Mouse (Mus musculus): ENCODE data around the gene Gtf2a1. TPM values are rescaled to one million over a fixed set of nuclear protein-coding genes. Genes with fewer than 3 reads are reported as not detected.
"Not testable (repeated sequence)": the region's sequence is repeated elsewhere in the genome, so short reads cannot be mapped to it uniquely, and the experiment has no call there.

Gene Gtf2a1
- total and polyA plus RNA-seq, 2 experiments from 2014 or later = 25.6 to 35.2 TPM

GRCm38 (mm10) chr12:91567145-91567544, 23.1 kb downstream of the Gtf2a1 start:
- no peak for TF ChIP-seq CTCF (IDR thresholded peaks at IDR 0.05; ENCODE audit: low read depth)
- no peaks in the 10 kb centered on the region for H3K9me3 ChIP-seq (ENCODE audit: low read length)
- H3K27ac ChIP-seq = no peak overlapping the region
- H3K9ac ChIP-seq (replicated peaks; ENCODE audit: low read length) = no peak overlapping the region
- no peak overlapping the region for H3K4me3 ChIP-seq (ENCODE audit: low read length)
- WGBS = 92% methylated on average over 4 of the region's 4 CpGs
- no peaks in the 10 kb centered on the region for H3K27me3 ChIP-seq (ENCODE audit: insufficient read depth, low read length)
- DNase-seq (ENCODE audit: low spot score) (no peak), ATAC-seq (no peak)
- H3K4me2 ChIP-seq (ENCODE audit: low read depth, low read length) = no peak overlapping the region
- H3K4me1 ChIP-seq (ENCODE audit: insufficient read depth, low read length) = no peaks in the 10 kb centered on the region
- peaks cover 31% of the 10 kb centered on the region for H3K36me3 ChIP-seq (ENCODE audit: insufficient read depth, low read length)

GRCm38 (mm10) chr12:91558152-91558551, 32.1 kb downstream of the Gtf2a1 start:
- not testable (repeated sequence) for ATAC-seq; H3K27ac ChIP-seq; DNase-seq (ENCODE audit: low spot score); H3K4me3 ChIP-seq (ENCODE audit: low read length); H3K9ac ChIP-seq (replicated peaks; ENCODE audit: low read length); H3K9me3 ChIP-seq (ENCODE audit: low read length); H3K4me2 ChIP-seq (ENCODE audit: low read depth, low read length); H3K4me1 ChIP-seq (ENCODE audit: insufficient read depth, low read length); H3K36me3 ChIP-seq (ENCODE audit: insufficient read depth, low read length); H3K27me3 ChIP-seq (ENCODE audit: insufficient read depth, low read length)
- WGBS = 61% methylated on average over 4 of the region's 4 CpGs

- not testable (repeated sequence) for H3K27ac ChIP-seq; H3K4me2 ChIP-seq (ENCODE audit: low read depth, low read length)
Observed at GRCm38 (mm10) chr12:91557358-91558005, 32.8 kb downstream of the Gtf2a1 start.

GRCm38 (mm10) chr12:91551773-91552526, 38.3 kb downstream of the Gtf2a1 start:
- 11% methylated on average over 19 of the region's 19 CpGs for WGBS
- Histone ChIP-seq H3K27ac (no peak overlapping the region), H3K36me3 (ENCODE audit: insufficient read depth, low read length) (peaks cover 3% of the 10 kb centered on the region; the same call in 1 of the 2 replicates), H3K27me3 (ENCODE audit: insufficient read depth, low read length) (no peaks in the 10 kb centered on the region), H3K4me1 (ENCODE audit: insufficient read depth, low read length) (no peaks in the 10 kb centered on the region), H3K4me3 (ENCODE audit: low read length) (no peak overlapping the region), H3K4me2 (ENCODE audit: low read depth, low read length) (peak overlapping the region; percentile 54), H3K9ac (replicated peaks; ENCODE audit: low read length) (no peak overlapping the region), H3K9me3 (ENCODE audit: low read length) (no peaks in the 10 kb centered on the region)
- DNase-seq (ENCODE audit: low spot score) (peak; percentile 78), ATAC-seq (peak; percentile 89)
- TF ChIP-seq CTCF (IDR thresholded peaks at IDR 0.05; ENCODE audit: low read depth) = no peak

More at GRCm38 (mm10) chr12:91557358-91558005, 32.8 kb downstream of the Gtf2a1 start:
- WGBS = 86% methylated on average over 8 of the region's 8 CpGs
- H3K9ac ChIP-seq (replicated peaks; ENCODE audit: low read length); H3K4me3 ChIP-seq (ENCODE audit: low read length); H3K4me1 ChIP-seq (ENCODE audit: insufficient read depth, low read length); H3K9me3 ChIP-seq (ENCODE audit: low read length); H3K27me3 ChIP-seq (ENCODE audit: insufficient read depth, low read length); H3K36me3 ChIP-seq (ENCODE audit: insufficient read depth, low read length); ATAC-seq; DNase-seq (ENCODE audit: low spot score): not testable (repeated sequence)

- no peak for TF ChIP-seq CTCF (IDR thresholded peaks at IDR 0.05; ENCODE audit: low read depth)
- Histone ChIP-seq H3K27me3 (ENCODE audit: insufficient read depth, low read length) (no peaks in the 10 kb centered on the region), H3K4me2 (ENCODE audit: low read depth, low read length) (no peak overlapping the region), H3K9ac (replicated peaks; ENCODE audit: low read length) (no peak overlapping the region), H3K4me3 (ENCODE audit: low read length) (no peak overlapping the region), H3K9me3 (ENCODE audit: low read length) (no peaks in the 10 kb centered on the region), H3K36me3 (ENCODE audit: insufficient read depth, low read length) (no peaks in the 10 kb centered on the region), H3K27ac (no peak overlapping the region), H3K4me1 (ENCODE audit: insufficient read depth, low read length) (no peaks in the 10 kb centered on the region)
- DNase-seq (ENCODE audit: low spot score) (no peak), ATAC-seq (no peak)
- WGBS = 58% methylated on average over 9 of the region's 9 CpGs
Observed at GRCm38 (mm10) chr12:91549471-91549870, 40.8 kb downstream of the Gtf2a1 start.

- ATAC-seq = no peak
Observed at GRCm38 (mm10) chr12:91540202-91540601, 50.1 kb downstream of the Gtf2a1 start.

GRCm38 (mm10) chr12:91534514-91534913, 55.8 kb downstream of the Gtf2a1 start:
- ATAC-seq = no peak

More at GRCm38 (mm10) chr12:91540202-91540601, 50.1 kb downstream of the Gtf2a1 start:
- H3K4me1 ChIP-seq (ENCODE audit: insufficient read depth, low read length) = no peaks in the 10 kb centered on the region
- no peak overlapping the region for H3K4me2 ChIP-seq (ENCODE audit: low read depth, low read length)
- H3K9ac ChIP-seq (replicated peaks; ENCODE audit: low read length) = no peak overlapping the region
- no peak overlapping the region for H3K4me3 ChIP-seq (ENCODE audit: low read length)
- TF ChIP-seq CTCF (IDR thresholded peaks at IDR 0.05; ENCODE audit: low read depth) = no peak
- 88% methylated on average over 7 of the region's 7 CpGs for WGBS
- no peaks in the 10 kb centered on the region for H3K9me3 ChIP-seq (ENCODE audit: low read length)
- DNase-seq (ENCODE audit: low spot score) = no peak
- H3K36me3 ChIP-seq (ENCODE audit: insufficient read depth, low read length) = no peaks in the 10 kb centered on the region
- H3K27me3 ChIP-seq (ENCODE audit: insufficient read depth, low read length) = no peaks in the 10 kb centered on the region
- no peak overlapping the region for H3K27ac ChIP-seq

More at GRCm38 (mm10) chr12:91534514-91534913, 55.8 kb downstream of the Gtf2a1 start:
- H3K4me1 ChIP-seq (ENCODE audit: insufficient read depth, low read length) = no peaks in the 10 kb centered on the region
- H3K27ac ChIP-seq = no peak overlapping the region
- no peaks in the 10 kb centered on the region for H3K36me3 ChIP-seq (ENCODE audit: insufficient read depth, low read length)
- no peak overlapping the region for H3K4me3 ChIP-seq (ENCODE audit: low read length)
- H3K27me3 ChIP-seq (ENCODE audit: insufficient read depth, low read length) = no peaks in the 10 kb centered on the region
- no peaks in the 10 kb centered on the region for H3K9me3 ChIP-seq (ENCODE audit: low read length)
- 87% methylated on average over 6 of the region's 6 CpGs for WGBS
- no peak overlapping the region for H3K4me2 ChIP-seq (ENCODE audit: low read depth, low read length)
- no peak overlapping the region for H3K9ac ChIP-seq (replicated peaks; ENCODE audit: low read length)
- no peak for DNase-seq (ENCODE audit: low spot score)
- TF ChIP-seq CTCF (IDR thresholded peaks at IDR 0.05; ENCODE audit: low read depth) = no peak

All from hindbrain, postnatal 0 days (tissue).